Mouse (Mus musculus): ENCODE measurements at regions not wholly inside any gene's neighbourhood (a gene's known extent, or its start where the extent isn't known, plus 50 kb on each side); places are given as distances from the start of the nearest gene placed in this dataset.

DNA sequence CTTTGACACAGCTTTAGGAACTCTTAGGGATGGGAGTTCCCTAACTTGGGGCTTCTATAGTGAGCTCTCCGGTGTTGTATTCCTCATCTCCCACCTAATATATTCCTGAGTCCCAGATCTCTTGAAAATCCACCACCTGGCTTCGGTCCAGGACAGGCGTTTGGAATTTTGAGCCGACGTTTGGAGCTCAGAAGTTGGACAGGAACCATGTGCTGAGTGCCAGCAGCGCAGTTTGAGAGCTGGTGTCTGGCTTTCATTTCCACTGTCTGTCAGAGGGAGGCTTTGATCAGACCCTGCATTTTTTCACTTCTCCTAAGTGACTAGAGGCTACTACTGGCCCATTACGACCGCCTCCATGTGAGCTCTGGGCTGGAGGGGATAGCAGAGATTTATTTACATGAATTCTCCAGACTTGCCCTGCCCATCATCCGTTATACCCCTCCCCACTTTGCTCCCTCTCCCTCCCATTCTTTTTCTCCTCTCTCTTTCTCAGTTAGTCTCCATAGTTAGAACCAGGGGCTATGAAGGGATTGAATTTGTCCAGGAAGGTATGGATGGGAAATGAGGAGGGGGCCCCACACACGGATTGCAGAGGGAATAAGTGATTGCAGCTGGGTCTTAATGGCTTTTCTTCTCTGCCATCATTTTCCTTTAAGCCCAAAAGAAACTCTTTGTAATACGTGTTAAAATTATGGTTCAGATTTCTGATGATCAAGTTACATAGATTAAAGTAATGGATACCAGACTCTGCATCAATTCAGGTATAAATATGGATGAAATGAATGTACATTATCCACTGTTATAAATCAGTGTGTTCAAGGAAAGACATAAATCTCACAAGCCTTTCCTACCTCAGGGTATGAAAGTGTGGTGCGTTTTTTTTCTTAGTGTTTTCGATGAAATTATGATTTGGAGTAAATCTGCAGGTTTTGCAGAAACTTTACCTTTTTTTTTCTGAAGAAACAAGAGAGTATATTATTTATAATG is 474.5 kb upstream of the Zfp462 start:
- H3K4me3 ChIP-seq: no peak overlapping the region
- no peaks in the 10 kb centered on the region for H3K36me3 ChIP-seq
- DNase-seq (ENCODE audit: low spot score): peak; percentile 18
- H3K9me3 ChIP-seq (replicated peaks): no peaks in the 10 kb centered on the region
- H3K27ac ChIP-seq (replicated peaks): peak overlapping the region; percentile 13; the same call in 1 of the 2 replicates
- peaks cover 13% of the 10 kb centered on the region; the same call in 1 of the 2 replicates for H3K4me1 ChIP-seq
- WGBS: 72% methylated on average over 13 of the region's 13 CpGs
- H3K27me3 ChIP-seq (ENCODE audit: low read depth, poor library complexity, severe bottlenecking): no peaks in the 10 kb centered on the region

GRCm38 (mm10) chr4:54471009-54471408 is 473.8 kb upstream of the Zfp462 start:
- 75% methylated on average over 1 of the region's 1 CpGs for WGBS
- Histone ChIP-seq H3K27me3 (ENCODE audit: low read depth, poor library complexity, severe bottlenecking) (no peaks in the 10 kb centered on the region), H3K4me1 (peaks cover 13% of the 10 kb centered on the region; the same call in 1 of the 2 replicates), H3K36me3 (no peaks in the 10 kb centered on the region), H3K9me3 (replicated peaks) (no peaks in the 10 kb centered on the region), H3K27ac (replicated peaks) (peak overlapping the region; percentile 38; the same call in 1 of the 2 replicates), H3K4me3 (no peak overlapping the region)
- no peak for DNase-seq (ENCODE audit: low spot score)

GRCm38 (mm10) chr4:54481766-54482165 is 463.1 kb upstream of the Zfp462 start:
- Histone ChIP-seq H3K9me3 (replicated peaks) (no peaks in the 10 kb centered on the region), H3K4me1 (no peaks in the 10 kb centered on the region), H3K36me3 (no peaks in the 10 kb centered on the region), H3K27me3 (ENCODE audit: low read depth, poor library complexity, severe bottlenecking) (no peaks in the 10 kb centered on the region), H3K27ac (replicated peaks) (no peak overlapping the region), H3K4me3 (no peak overlapping the region)
- DNase-seq (ENCODE audit: low spot score): no peak
- 90% methylated on average over 2 of the region's 2 CpGs for WGBS

- Histone ChIP-seq H3K4me1 (no peaks in the 10 kb centered on the region), H3K36me3 (no peaks in the 10 kb centered on the region), H3K27ac (replicated peaks) (no peak overlapping the region), H3K4me3 (no peak overlapping the region), H3K9me3 (replicated peaks) (no peaks in the 10 kb centered on the region), H3K27me3 (ENCODE audit: low read depth, poor library complexity, severe bottlenecking) (no peaks in the 10 kb centered on the region)
- no peak for DNase-seq (ENCODE audit: low spot score)
- WGBS: 89% methylated on average over 6 of the region's 6 CpGs
Measured at GRCm38 (mm10) chr4:54493074-54493473, 451.8 kb upstream of the Zfp462 start.

- Histone ChIP-seq H3K4me3 (no peak overlapping the region), H3K4me1 (no peaks in the 10 kb centered on the region), H3K9me3 (replicated peaks) (no peaks in the 10 kb centered on the region), H3K36me3 (no peaks in the 10 kb centered on the region), H3K27ac (replicated peaks) (no peak overlapping the region), H3K27me3 (ENCODE audit: low read depth, poor library complexity, severe bottlenecking) (no peaks in the 10 kb centered on the region)
- 95% methylated on average over 2 of the region's 2 CpGs for WGBS
- DNase-seq (ENCODE audit: low spot score): no peak
Measured at GRCm38 (mm10) chr4:54497312-54497994, 447.4 kb upstream of the Zfp462 start.

GRCm38 (mm10) chr4:54515934-54516333 is 428.9 kb upstream of the Zfp462 start:
- no peak overlapping the region; the same call in 1 of the 2 replicates for H3K27ac ChIP-seq (replicated peaks)
- no peak overlapping the region for H3K4me3 ChIP-seq
- 91% methylated on average over 1 of the region's 1 CpGs for WGBS
- H3K4me1 ChIP-seq: peaks cover 11% of the 10 kb centered on the region; the same call in 1 of the 2 replicates
- no peaks in the 10 kb centered on the region for H3K27me3 ChIP-seq (ENCODE audit: low read depth, poor library complexity, severe bottlenecking)
- H3K36me3 ChIP-seq: no peaks in the 10 kb centered on the region
- H3K9me3 ChIP-seq (replicated peaks): no peaks in the 10 kb centered on the region
- DNase-seq (ENCODE audit: low spot score): no peak

- WGBS: 83% methylated on average over 5 of the region's 5 CpGs
- Histone ChIP-seq H3K36me3 (no peaks in the 10 kb centered on the region), H3K9me3 (replicated peaks) (no peaks in the 10 kb centered on the region), H3K27ac (replicated peaks) (0 out of 2 replicates have a peak overlapping the region, but pooled peaks have one; percentile 17), H3K4me1 (peaks cover 9% of the 10 kb centered on the region), H3K27me3 (ENCODE audit: low read depth, poor library complexity, severe bottlenecking) (no peaks in the 10 kb centered on the region), H3K4me3 (no peak overlapping the region)
- DNase-seq (ENCODE audit: low spot score): no peak
Measured at GRCm38 (mm10) chr4:54523283-54523682, 421.6 kb upstream of the Zfp462 start.

- Histone ChIP-seq H3K9me3 (replicated peaks) (no peaks in the 10 kb centered on the region), H3K27ac (replicated peaks) (peak overlapping the region; percentile 65), H3K36me3 (no peaks in the 10 kb centered on the region), H3K27me3 (ENCODE audit: low read depth, poor library complexity, severe bottlenecking) (no peaks in the 10 kb centered on the region), H3K4me3 (no peak overlapping the region), H3K4me1 (peaks cover 9% of the 10 kb centered on the region)
- peak; percentile 19 for DNase-seq (ENCODE audit: low spot score)
- 76% methylated on average over 5 of the region's 5 CpGs for WGBS
Measured at GRCm38 (mm10) chr4:54526003-54526586, 418.8 kb upstream of the Zfp462 start.

- Histone ChIP-seq H3K27ac (replicated peaks) (no peak overlapping the region), H3K27me3 (ENCODE audit: low read depth, poor library complexity, severe bottlenecking) (no peaks in the 10 kb centered on the region), H3K4me3 (no peak overlapping the region), H3K36me3 (no peaks in the 10 kb centered on the region), H3K4me1 (peaks cover 9% of the 10 kb centered on the region), H3K9me3 (replicated peaks) (no peaks in the 10 kb centered on the region)
- no peak for DNase-seq (ENCODE audit: low spot score)
- WGBS: 92% methylated on average over 2 of the region's 2 CpGs
Measured at GRCm38 (mm10) chr4:54527660-54528059, 417.2 kb upstream of the Zfp462 start.

DNA sequence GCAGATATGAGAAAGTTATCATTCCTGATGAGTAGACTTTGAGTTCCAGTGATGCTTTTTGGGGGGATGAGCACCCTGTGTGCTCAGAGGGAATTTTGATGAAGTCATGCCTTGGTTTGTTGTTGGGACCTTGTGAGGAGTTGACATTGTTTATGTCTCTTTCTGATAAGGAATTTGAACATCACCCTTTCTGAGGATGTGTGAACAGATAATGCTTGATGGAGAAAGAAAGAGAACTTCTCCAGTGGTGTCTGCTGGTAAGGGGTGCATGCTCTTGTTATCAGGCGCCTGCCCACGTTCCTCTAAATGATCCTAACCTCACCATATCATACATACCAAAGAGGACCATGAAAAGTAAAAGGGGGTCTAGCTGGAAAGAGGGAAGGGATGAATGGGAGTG is 413.1 kb upstream of the Zfp462 start:
- WGBS: 83% methylated on average over 2 of the region's 2 CpGs
- DNase-seq (ENCODE audit: low spot score): no peak
- Histone ChIP-seq H3K36me3 (no peaks in the 10 kb centered on the region), H3K27me3 (ENCODE audit: low read depth, poor library complexity, severe bottlenecking) (no peaks in the 10 kb centered on the region), H3K4me1 (peaks cover 22% of the 10 kb centered on the region), H3K9me3 (replicated peaks) (no peaks in the 10 kb centered on the region), H3K27ac (replicated peaks) (no peak overlapping the region), H3K4me3 (no peak overlapping the region)

- WGBS: 11% methylated on average over 2 of the region's 2 CpGs
- H3K36me3 ChIP-seq: no peaks in the 10 kb centered on the region
- H3K9me3 ChIP-seq (replicated peaks): no peaks in the 10 kb centered on the region
- no peaks in the 10 kb centered on the region for H3K27me3 ChIP-seq (ENCODE audit: low read depth, poor library complexity, severe bottlenecking)
- H3K4me3 ChIP-seq: no peak overlapping the region
- peak overlapping the region; percentile 84 for H3K27ac ChIP-seq (replicated peaks)
- DNase-seq (ENCODE audit: low spot score): peak; percentile 59
- H3K4me1 ChIP-seq: peaks cover 22% of the 10 kb centered on the region
Measured at GRCm38 (mm10) chr4:54533846-54534245, 411.0 kb upstream of the Zfp462 start.

- WGBS: 89% methylated on average over 7 of the region's 7 CpGs
Measured at GRCm38 (mm10) chr4:54552864-54553618, 391.8 kb upstream of the Zfp462 start.

More at GRCm38 (mm10) chr4:54552864-54553618, 391.8 kb upstream of the Zfp462 start:
- H3K4me1 ChIP-seq: no peaks in the 10 kb centered on the region
- no peak for DNase-seq (ENCODE audit: low spot score)
- H3K4me3 ChIP-seq: no peak overlapping the region
- no peaks in the 10 kb centered on the region for H3K9me3 ChIP-seq (replicated peaks)
- no peak overlapping the region for H3K27ac ChIP-seq (replicated peaks)
- H3K36me3 ChIP-seq: no peaks in the 10 kb centered on the region
- no peaks in the 10 kb centered on the region for H3K27me3 ChIP-seq (ENCODE audit: low read depth, poor library complexity, severe bottlenecking)
